Mouse (Mus musculus): Measurements from ENCODE around the gene Stk32b. TPM values are rescaled to one million over a fixed set of nuclear protein-coding genes. Genes with fewer than 3 reads are reported as not detected.

Gene Stk32b
- polyA plus RNA-seq, 1 experiment: not detected

GRCm38 (mm10) chr5:37598271-37598670 lies 118.7 kb downstream of the Stk32b start:
- no peaks in the 10 kb centered on the region for H3K79me3 ChIP-seq (ENCODE audit: low read depth)
- no peaks in the 10 kb centered on the region for H3K79me2 ChIP-seq (ENCODE audit: control insufficient read depth, insufficient read depth)
- H3K4me3 ChIP-seq (ENCODE audit: insufficient read depth, poor library complexity, severe bottlenecking): no peak overlapping the region
- TF ChIP-seq MYOD1 (IDR thresholded peaks at IDR 0.05; ENCODE audit: control insufficient read depth, insufficient read length, low read depth): no peak
- no peak for TF ChIP-seq USF1 (IDR thresholded peaks at IDR 0.05; ENCODE audit: low read depth)
- no peak for TF ChIP-seq FOSL1 (IDR thresholded peaks at IDR 0.05; ENCODE audit: insufficient read depth, low read length, poor library complexity, severe bottlenecking)
- no peak for TF ChIP-seq MAX (IDR thresholded peaks at IDR 0.05)
- TF ChIP-seq CTCF (IDR thresholded peaks at IDR 0.05; ENCODE audit: control insufficient read depth, insufficient read depth, insufficient read length): no peak
- no peak for TF ChIP-seq CEBPB (IDR thresholded peaks at IDR 0.05; ENCODE audit: low read depth)
- TF ChIP-seq MYOG (IDR thresholded peaks at IDR 0.05; ENCODE audit: control insufficient read depth, extremely low read depth, insufficient read length): no peak
- no peaks in the 10 kb centered on the region for H3K27me3 ChIP-seq (ENCODE audit: control insufficient read depth, insufficient read depth, insufficient read length)
- no peaks in the 10 kb centered on the region for H3K36me3 ChIP-seq (ENCODE audit: control insufficient read depth, insufficient read depth)
- H3ac ChIP-seq (ENCODE audit: control insufficient read depth, insufficient read length, low read depth): no peak overlapping the region

GRCm38 (mm10) chr5:37592411-37592810 lies 124.6 kb downstream of the Stk32b start:
- Histone ChIP-seq H3ac (ENCODE audit: control insufficient read depth, insufficient read length, low read depth) (no peak overlapping the region), H3K27me3 (ENCODE audit: control insufficient read depth, insufficient read depth, insufficient read length) (no peaks in the 10 kb centered on the region), H3K4me3 (ENCODE audit: insufficient read depth, poor library complexity, severe bottlenecking) (no peak overlapping the region), H3K36me3 (ENCODE audit: control insufficient read depth, insufficient read depth) (no peaks in the 10 kb centered on the region), H3K79me2 (ENCODE audit: control insufficient read depth, insufficient read depth) (no peaks in the 10 kb centered on the region), H3K79me3 (ENCODE audit: low read depth) (no peaks in the 10 kb centered on the region)
- TF ChIP-seq MAX (IDR thresholded peaks at IDR 0.05) (no peak), MYOG (IDR thresholded peaks at IDR 0.05; ENCODE audit: control insufficient read depth, extremely low read depth, insufficient read length) (no peak), MYOD1 (IDR thresholded peaks at IDR 0.05; ENCODE audit: control insufficient read depth, insufficient read length, low read depth) (no peak), CEBPB (IDR thresholded peaks at IDR 0.05; ENCODE audit: low read depth) (no peak), CTCF (IDR thresholded peaks at IDR 0.05; ENCODE audit: control insufficient read depth, insufficient read depth, insufficient read length) (no peak), FOSL1 (IDR thresholded peaks at IDR 0.05; ENCODE audit: insufficient read depth, low read length, poor library complexity, severe bottlenecking) (no peak), USF1 (IDR thresholded peaks at IDR 0.05; ENCODE audit: low read depth) (no peak)

DNA sequence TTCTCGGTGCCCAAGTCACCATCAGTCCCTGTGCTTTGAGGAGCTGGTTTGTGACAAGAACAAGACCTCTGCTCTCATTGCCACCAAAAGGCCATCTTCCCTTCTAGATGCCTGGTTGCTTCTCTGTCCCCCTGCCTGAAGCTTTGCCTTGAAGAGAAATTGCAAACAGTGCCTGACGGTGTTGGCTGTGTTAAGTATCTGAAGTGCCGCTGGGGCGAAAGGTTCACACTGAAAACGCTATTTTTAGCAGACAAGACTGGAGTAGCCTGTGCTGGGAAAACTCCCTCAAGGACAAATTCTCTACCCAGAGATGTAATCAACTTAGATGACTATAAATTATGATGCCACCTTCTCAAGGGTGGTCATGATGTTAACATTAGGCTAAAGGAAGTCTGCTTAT lies 129.1 kb downstream of the Stk32b start:
- H3K79me3 ChIP-seq (ENCODE audit: low read depth): no peaks in the 10 kb centered on the region
- H3ac ChIP-seq (ENCODE audit: control insufficient read depth, insufficient read length, low read depth): no peak overlapping the region
- no peaks in the 10 kb centered on the region for H3K79me2 ChIP-seq (ENCODE audit: control insufficient read depth, insufficient read depth)
- H3K36me3 ChIP-seq (ENCODE audit: control insufficient read depth, insufficient read depth): no peaks in the 10 kb centered on the region
- H3K4me3 ChIP-seq (ENCODE audit: insufficient read depth, poor library complexity, severe bottlenecking): no peak overlapping the region
- TF ChIP-seq CEBPB (IDR thresholded peaks at IDR 0.05; ENCODE audit: low read depth) (no peak), MYOD1 (IDR thresholded peaks at IDR 0.05; ENCODE audit: control insufficient read depth, insufficient read length, low read depth) (no peak), CTCF (IDR thresholded peaks at IDR 0.05; ENCODE audit: control insufficient read depth, insufficient read depth, insufficient read length) (no peak), FOSL1 (IDR thresholded peaks at IDR 0.05; ENCODE audit: insufficient read depth, low read length, poor library complexity, severe bottlenecking) (no peak), MYOG (IDR thresholded peaks at IDR 0.05; ENCODE audit: control insufficient read depth, extremely low read depth, insufficient read length) (no peak), MAX (IDR thresholded peaks at IDR 0.05) (no peak), USF1 (IDR thresholded peaks at IDR 0.05; ENCODE audit: low read depth) (no peak)
- peaks cover 10% of the 10 kb centered on the region for H3K27me3 ChIP-seq (ENCODE audit: control insufficient read depth, insufficient read depth, insufficient read length)

DNA sequence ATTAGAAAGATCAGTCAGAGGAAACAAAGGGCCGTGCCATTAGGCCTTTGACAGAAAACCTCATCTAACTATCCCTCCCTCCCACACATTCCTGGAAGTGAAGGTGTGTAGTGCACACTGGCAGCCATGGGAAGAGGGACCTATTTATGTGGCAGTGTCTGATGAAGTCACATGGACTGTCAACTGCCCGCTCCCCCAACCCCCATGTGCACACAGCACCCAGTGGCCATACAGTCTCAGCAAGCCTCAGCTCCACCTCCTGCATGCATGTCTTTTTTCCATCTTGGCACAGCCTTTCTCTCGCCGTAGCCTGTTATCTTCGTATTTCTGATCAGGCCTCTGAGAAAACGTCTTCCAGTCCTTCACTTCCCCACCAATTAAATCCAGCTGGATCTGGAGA lies 130.9 kb downstream of the Stk32b start:
- Histone ChIP-seq H3K79me2 (ENCODE audit: control insufficient read depth, insufficient read depth) (no peaks in the 10 kb centered on the region), H3K4me3 (ENCODE audit: insufficient read depth, poor library complexity, severe bottlenecking) (no peak overlapping the region), H3K79me3 (ENCODE audit: low read depth) (no peaks in the 10 kb centered on the region), H3K27me3 (ENCODE audit: control insufficient read depth, insufficient read depth, insufficient read length) (peaks cover 10% of the 10 kb centered on the region), H3K36me3 (ENCODE audit: control insufficient read depth, insufficient read depth) (no peaks in the 10 kb centered on the region), H3ac (ENCODE audit: control insufficient read depth, insufficient read length, low read depth) (no peak overlapping the region)
- no peak for TF ChIP-seq CTCF (IDR thresholded peaks at IDR 0.05; ENCODE audit: control insufficient read depth, insufficient read depth, insufficient read length)

DNA sequence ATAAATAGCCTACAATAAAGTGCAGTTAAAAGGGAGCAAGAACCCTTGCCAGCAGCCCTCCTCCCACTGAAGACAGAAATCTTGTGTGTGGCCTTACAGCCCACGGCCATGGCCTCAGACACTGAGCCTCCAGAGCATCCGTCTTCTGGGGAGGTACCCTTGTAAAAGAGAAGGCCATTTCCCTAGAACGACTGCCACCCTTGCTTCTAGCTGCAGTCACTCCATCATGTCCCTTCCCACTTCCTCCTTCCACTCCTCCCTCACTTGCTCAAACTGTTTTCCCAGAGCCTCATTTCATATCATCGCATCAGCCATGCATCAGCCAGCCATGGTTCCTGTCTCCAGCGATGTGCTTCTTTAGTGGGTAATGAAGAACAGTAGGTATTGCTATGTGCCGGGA lies 141.5 kb downstream of the Stk32b start:
- TF ChIP-seq FOSL1 (IDR thresholded peaks at IDR 0.05; ENCODE audit: insufficient read depth, low read length, poor library complexity, severe bottlenecking): no peak
- no peak for TF ChIP-seq CTCF (IDR thresholded peaks at IDR 0.05; ENCODE audit: control insufficient read depth, insufficient read depth, insufficient read length)
- TF ChIP-seq CEBPB (IDR thresholded peaks at IDR 0.05; ENCODE audit: low read depth): no peak
- TF ChIP-seq USF1 (IDR thresholded peaks at IDR 0.05; ENCODE audit: low read depth): no peak
- TF ChIP-seq MYOG (IDR thresholded peaks at IDR 0.05; ENCODE audit: control insufficient read depth, extremely low read depth, insufficient read length): no peak
- no peak for TF ChIP-seq MAX (IDR thresholded peaks at IDR 0.05)
- TF ChIP-seq MYOD1 (IDR thresholded peaks at IDR 0.05; ENCODE audit: control insufficient read depth, insufficient read length, low read depth): no peak
- H3K79me2 ChIP-seq (ENCODE audit: control insufficient read depth, insufficient read depth): no peaks in the 10 kb centered on the region

DNA sequence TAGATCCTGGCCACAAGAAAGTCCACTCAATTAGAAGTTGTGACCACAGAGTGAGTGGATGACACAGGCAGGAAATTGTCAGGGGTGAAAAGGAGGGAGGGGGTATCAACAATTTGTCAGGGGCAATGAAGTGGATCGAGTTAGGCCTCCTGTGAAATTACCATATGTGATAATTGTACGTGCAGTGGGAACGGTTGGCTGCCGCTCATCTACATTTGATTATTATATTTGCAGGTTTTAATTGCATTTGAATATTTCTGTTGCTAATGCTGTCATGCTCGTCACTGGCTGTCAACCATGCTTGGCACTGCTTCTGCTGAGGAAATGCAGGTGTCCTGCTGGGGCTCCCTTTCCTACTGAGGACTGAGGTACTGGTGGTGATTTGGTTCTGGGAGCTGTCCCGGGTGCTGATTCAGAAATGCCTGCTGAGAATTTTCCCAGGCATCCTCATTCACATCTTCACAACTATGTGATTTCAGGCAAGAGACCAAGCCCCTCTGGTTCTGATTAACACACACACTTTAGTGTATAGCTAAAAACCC lies 159.6 kb downstream of the Stk32b start:
- Histone ChIP-seq H3ac (ENCODE audit: control insufficient read depth, insufficient read length, low read depth) (no peak overlapping the region), H3K27me3 (ENCODE audit: control insufficient read depth, insufficient read depth, insufficient read length) (no peaks in the 10 kb centered on the region), H3K36me3 (ENCODE audit: control insufficient read depth, insufficient read depth) (no peaks in the 10 kb centered on the region), H3K79me3 (ENCODE audit: low read depth) (no peaks in the 10 kb centered on the region), H3K4me3 (ENCODE audit: insufficient read depth, poor library complexity, severe bottlenecking) (no peak overlapping the region), H3K79me2 (ENCODE audit: control insufficient read depth, insufficient read depth) (no peaks in the 10 kb centered on the region)
- TF ChIP-seq CTCF (IDR thresholded peaks at IDR 0.05; ENCODE audit: control insufficient read depth, insufficient read depth, insufficient read length) (no peak), FOSL1 (IDR thresholded peaks at IDR 0.05; ENCODE audit: insufficient read depth, low read length, poor library complexity, severe bottlenecking) (no peak), MAX (IDR thresholded peaks at IDR 0.05) (no peak)

More for the DNA sequence above, 141.5 kb downstream of the Stk32b start:
- Histone ChIP-seq H3K27me3 (ENCODE audit: control insufficient read depth, insufficient read depth, insufficient read length) (peaks cover 25% of the 10 kb centered on the region), H3K36me3 (ENCODE audit: control insufficient read depth, insufficient read depth) (no peaks in the 10 kb centered on the region), H3K4me3 (ENCODE audit: insufficient read depth, poor library complexity, severe bottlenecking) (no peak overlapping the region), H3ac (ENCODE audit: control insufficient read depth, insufficient read length, low read depth) (no peak overlapping the region), H3K79me3 (ENCODE audit: low read depth) (no peaks in the 10 kb centered on the region)

All from C2C12 (cell line).